Mouse (Mus musculus) activated CD4-positive, CD25-positive, alpha-beta regulatory T cell, adult 4 months (primary cell): ENCODE data around the gene Tsnaxip1. TPM values are rescaled to one million over a fixed set of nuclear protein-coding genes. Genes with fewer than 3 reads are reported as not detected.
"Not testable (repeated sequence)": the region's sequence is repeated elsewhere in the genome, so short reads cannot be mapped to it uniquely, and the experiment has no call there.

Source experiments
- ATAC-seq: one replicate; pipeline ENCODE4 v1.8.0; 2017
- polyA plus RNA-seq, 2 experiments: library from polyadenylated mRNA; unstranded; fragments of 100-300 nt; shearing (Covaris generic); gene quantifications; one replicate each; pipeline ENCODE4 v1.2.1; 2017

Gene Tsnaxip1
- polyA plus RNA-seq, 2 experiments from 2014 or later = not detected

DNA sequence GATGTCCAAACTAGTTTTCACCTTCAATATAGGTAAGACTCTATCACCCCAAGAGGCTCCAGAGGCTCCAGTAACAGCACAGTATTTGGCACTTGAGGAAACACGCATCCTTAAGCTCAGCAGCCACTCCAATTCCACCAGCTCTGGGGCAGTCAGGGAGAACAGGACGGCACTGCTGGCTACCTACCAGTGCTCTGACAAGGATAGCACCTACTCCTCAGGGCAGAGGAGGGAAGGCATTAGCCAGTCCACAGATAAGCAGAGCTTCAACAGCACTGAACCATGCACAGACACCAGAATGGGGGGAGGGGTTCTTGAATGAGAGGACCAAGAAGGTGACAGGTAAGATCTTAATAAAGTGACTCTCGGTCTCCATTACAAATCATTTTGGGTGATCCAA lies 7.9 kb upstream of the Tsnaxip1 start:
- ATAC-seq = no peak

DNA sequence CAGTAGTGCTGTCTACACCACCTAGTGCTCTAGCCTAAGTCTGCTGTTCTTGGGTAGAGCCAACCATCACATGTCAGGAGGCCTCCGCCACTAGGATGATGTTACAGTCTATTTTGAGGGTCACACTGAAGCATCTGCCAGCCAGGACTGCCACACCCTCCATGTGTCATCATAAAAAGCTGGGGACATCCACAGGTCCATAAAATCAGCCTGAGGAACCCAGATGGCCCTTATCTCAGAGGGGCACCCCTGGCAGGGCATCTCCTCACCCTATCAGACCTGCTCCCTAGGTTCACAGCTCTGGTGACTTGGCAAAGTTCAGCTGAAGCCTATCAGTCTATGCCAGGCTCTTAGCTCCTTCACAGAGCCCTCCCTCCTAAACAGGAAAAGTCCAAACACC lies 6.6 kb upstream of the Tsnaxip1 start:
- no peak for ATAC-seq

- ATAC-seq = no peak
Measured at GRCm38 (mm10) chr8:105825506-105825905, 2.0 kb upstream of the Tsnaxip1 start.

- no peak for ATAC-seq
Measured at GRCm38 (mm10) chr8:105826379-105826778, 1.2 kb upstream of the Tsnaxip1 start.

GRCm38 (mm10) chr8:105833740-105834139 lies 6.2 kb downstream of the Tsnaxip1 start:
- not testable (repeated sequence) for ATAC-seq

DNA sequence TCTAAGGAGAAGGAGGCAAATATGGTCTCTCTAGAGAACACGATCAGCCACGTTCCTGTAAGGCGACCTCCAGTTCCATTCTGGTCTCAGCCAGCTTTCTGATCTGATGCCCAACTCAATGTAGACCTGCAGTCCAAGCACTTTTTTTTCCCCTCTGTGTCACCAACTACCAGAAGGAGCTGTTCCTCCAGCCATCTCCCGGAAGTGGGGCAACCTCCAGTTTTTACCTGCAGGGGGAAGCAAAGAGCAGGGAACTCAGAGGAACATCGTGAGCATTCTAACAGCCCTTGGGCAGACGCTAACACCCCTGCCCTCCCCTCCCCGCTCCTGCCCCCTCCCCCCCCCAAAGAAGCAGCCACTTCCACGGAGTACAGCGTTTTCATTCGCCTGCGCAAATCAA lies 7.8 kb downstream of the Tsnaxip1 start:
- peak; percentile 71 for ATAC-seq

DNA sequence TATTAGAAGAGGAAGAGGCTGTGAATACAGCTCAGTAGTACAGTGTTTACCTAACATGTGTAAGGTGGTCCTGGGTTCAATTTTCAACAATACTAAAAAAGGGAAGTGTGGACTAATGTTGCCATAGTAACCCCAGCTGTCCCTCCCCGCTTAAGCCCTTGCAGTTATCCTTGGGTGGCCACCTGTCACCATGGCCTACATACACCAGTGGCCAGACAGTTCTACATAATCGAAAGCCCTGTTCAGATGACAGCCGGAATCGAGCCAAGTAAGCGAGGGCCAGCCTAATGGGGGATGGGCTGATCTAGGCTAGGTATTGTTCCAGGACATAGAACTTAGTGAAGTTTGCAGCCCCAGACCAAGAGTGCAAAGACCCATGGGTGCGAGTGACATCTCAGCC lies 9.5 kb downstream of the Tsnaxip1 start:
- ATAC-seq = no peak

DNA sequence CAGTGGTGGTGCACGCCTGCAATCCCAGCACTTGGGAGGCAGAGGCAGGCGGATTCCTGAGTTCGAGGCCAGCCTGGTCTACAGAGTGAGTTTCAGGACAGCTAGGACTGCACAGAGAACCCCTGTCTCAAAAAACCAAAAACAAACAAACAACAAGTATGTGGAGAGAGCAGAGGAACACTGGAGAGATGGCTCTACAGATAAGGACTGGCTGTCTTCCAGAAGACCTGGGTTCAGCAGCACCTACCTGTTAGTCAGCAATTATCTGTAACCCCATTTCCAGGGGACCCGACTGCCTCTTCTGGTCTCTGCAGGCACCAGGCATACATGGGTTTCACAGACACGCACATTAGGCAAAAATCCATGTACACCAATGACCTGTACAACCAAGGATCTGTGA lies 11.7 kb downstream of the Tsnaxip1 start:
- no peak for ATAC-seq

GRCm38 (mm10) chr8:105846678-105847077 lies 19.1 kb downstream of the Tsnaxip1 start:
- ATAC-seq = no peak

- ATAC-seq = no peak
Measured at GRCm38 (mm10) chr8:105850014-105850413, 22.5 kb downstream of the Tsnaxip1 start.

- ATAC-seq = no peak
Measured at GRCm38 (mm10) chr8:105850611-105851010, 23.1 kb downstream of the Tsnaxip1 start.

DNA sequence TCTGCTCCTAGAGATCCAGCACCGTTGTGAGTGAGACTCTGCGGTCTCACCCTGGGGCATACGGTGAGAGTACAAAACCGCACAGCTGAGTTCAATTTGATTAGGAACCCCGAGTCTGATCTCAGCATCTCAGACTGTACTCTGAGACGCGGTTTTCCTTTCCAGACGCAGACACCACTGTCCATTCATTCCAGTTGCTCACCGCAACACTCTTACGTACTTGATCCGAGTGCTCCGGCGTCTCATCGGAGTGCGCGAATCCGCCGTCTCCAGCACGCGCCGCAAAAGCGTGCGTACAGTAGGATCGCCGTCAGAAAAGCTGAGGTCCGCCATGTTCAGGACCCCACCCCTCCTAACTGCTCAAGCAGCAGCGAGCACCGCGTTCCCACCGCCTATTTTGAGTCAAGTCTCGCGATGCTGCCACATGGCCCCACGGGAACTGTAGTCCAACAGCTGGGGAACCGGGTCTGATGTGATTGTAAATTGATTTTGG lies 24.2 kb downstream of the Tsnaxip1 start:
- ATAC-seq = peak; percentile 68

DNA sequence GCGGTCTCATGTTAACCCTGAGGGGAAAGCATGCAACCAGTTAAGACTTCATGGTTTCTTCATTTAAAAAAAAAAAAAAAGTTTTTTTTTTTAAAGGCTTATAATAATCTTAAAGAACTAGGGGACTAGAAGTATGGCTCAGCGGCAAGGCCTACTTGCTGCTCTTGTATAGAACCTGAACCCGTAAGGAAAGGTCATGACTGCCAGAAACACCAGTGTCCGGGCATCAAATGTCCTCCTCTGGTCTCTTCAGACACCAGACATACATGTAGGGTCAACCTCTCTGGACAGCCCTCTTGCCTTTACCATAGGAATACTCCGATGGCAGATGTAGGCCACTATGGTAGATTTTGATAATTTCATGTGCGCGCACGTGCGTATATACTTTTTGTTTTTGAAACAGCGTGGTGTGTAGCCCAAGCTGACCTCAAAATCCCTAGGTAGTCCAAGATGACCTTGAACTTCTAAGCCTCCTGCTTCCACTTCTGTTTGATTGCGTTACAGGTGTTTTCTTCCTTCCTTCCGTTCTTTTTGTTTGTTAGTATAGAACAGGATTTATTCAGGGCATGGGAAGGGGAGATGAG lies 24.7 kb downstream of the Tsnaxip1 start:
- no peak for ATAC-seq

GRCm38 (mm10) chr8:105853178-105853577 lies 25.6 kb downstream of the Tsnaxip1 start, which contains the start of gene Cenpt:
Cenpt (minus strand) TSS chr8:105853278.
- ATAC-seq = no peak

GRCm38 (mm10) chr8:105854303-105854702 lies 26.8 kb downstream of the Tsnaxip1 start:
- no peak for ATAC-seq

GRCm38 (mm10) chr8:105854715-105855216 lies 27.2 kb downstream of the Tsnaxip1 start, which contains the start of gene Thap11:
Thap11 (plus strand) TSS chr8:105855132.
- ATAC-seq = peak; percentile 84

GRCm38 (mm10) chr8:105855248-105856167 lies 28.0 kb downstream of the Tsnaxip1 start:
- ATAC-seq = no peak

DNA sequence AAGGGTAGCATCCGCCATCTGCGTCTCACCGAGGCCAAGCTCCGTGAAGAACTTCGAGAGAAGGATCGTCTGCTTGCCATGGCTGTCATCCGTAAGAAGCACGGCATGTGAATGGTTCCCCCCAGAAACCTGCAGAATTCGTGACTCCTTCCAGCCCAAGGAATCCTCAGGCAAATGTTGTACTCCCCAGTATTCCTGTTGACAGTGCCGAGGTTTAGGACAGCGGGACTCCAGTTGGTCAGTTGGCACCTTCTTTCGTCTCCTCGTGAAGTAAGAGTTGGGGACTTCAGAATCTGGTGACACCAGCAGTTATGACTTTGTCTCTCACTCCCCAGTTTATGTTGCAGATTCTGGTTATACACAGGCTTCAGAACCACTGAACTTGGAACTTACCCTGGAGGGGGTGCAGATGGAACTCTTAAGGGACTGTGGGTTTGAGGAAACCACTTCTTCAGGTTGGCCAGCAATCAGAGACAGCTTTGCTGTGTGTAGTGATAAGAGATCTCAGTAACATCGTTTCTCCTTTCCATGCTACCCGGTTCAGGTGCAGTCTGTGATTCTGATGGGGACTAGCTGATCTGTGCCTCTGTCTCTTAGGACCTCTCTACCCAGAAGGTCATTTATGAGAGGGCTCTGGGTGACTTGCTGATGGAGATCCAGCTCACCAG lies 28.8 kb downstream of the Tsnaxip1 start:
- no peak for ATAC-seq

DNA sequence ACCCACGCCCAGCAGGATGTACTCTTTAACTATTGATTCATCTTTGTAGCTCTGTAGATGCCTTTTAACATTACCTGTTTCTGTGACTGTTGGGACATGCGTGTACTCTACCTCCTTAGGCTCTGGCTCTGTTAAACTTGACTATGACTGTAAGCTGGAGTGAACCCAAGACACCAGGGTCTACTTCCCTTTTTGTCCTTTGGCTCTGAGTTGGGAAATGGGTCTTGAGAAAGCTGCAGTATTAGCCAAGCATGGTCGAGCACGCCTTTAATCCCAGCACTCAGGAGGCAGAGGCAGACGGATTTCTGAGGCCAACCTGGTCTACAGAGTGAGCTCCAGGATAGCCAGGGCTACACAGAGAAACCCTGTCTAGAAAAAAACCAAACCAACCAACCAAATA lies 31.0 kb downstream of the Tsnaxip1 start:
- no peak for ATAC-seq

GRCm38 (mm10) chr8:105859314-105859713 lies 31.8 kb downstream of the Tsnaxip1 start:
- no peak for ATAC-seq

GRCm38 (mm10) chr8:105860143-105860981 lies 32.8 kb downstream of the Tsnaxip1 start, which contains the start of gene Nutf2:
Nutf2 (plus strand) TSS chr8:105860580.
- ATAC-seq = peak; percentile 99

GRCm38 (mm10) chr8:105861951-105862350 lies 34.4 kb downstream of the Tsnaxip1 start:
- ATAC-seq = no peak
